Mouse (Mus musculus) liver, adult 2 months (tissue): ENCODE results near the gene Akap3.

Experiments
- CTCF ChIP-seq: fragments of 200-500 bp; IDR thresholded peaks from 2 replicates; pipeline ENCODE4 v1.5.1; 2011; ENCODE audit warnings: low read depth, low read length, control low read depth
- POLR2A ChIP-seq: fragments of 200-500 bp; IDR thresholded peaks from 2 replicates; pipeline ENCODE4 v1.6.1; 2011; ENCODE audit warnings: low read length, control low read depth; ENCODE audit not compliant: insufficient read depth; ENCODE audit errors: extremely low read depth

DNA sequence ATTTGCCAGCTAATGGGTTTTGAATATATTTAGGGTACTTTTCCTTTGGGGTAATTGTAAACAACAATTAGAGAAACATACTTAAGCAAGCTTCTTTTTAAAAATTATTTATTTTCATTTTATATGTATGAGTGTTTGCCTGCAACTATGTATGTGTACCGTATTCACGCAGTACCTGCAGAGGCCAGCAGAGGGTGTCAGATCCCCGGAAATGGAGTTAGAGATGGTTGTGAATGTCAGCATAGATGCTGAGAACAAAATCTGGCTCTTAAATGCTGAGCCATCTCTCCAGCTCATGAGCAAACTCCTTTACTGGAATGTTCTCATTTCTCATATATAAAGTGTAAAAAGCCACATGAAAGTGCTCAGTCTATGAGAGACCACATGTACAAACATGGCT is 46.1 kb upstream of the Akap3 start:
- peak; percentile 39 for TF ChIP-seq CTCF
- TF ChIP-seq POLR2A, result no peak
